Mouse (Mus musculus): Measurements from ENCODE around the gene Pno1. TPM values are rescaled to one million over a fixed set of nuclear protein-coding genes. Genes with fewer than 3 reads are reported as not detected.

Pno1 gene
- total RNA-seq, 4 experiments from 2014 or later = 24.4 to 29.7 (median 25.6) TPM

DNA sequence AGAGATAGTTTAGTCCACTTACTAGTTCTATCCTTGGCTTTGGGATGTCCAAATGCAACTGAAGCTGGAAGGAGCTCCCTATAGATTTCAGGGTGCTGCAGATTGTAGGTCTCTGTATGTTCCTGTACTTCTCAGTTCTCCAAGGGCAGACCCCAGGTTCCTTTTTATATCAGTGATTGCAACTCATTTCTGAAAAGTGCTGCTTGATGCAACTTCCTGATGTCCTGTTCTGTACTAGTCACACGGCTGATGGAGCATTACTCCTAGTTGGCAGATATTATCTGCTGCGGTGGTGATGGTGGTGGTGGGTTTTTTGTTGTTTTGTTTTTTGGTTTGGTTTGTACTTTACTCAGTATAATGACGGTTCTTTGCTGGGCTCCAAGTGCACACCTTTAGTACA, 30.6 kb downstream of the Pno1 start:
- no peak for DNase-seq (ENCODE audit: low spot score in 2 of 2)

DNA sequence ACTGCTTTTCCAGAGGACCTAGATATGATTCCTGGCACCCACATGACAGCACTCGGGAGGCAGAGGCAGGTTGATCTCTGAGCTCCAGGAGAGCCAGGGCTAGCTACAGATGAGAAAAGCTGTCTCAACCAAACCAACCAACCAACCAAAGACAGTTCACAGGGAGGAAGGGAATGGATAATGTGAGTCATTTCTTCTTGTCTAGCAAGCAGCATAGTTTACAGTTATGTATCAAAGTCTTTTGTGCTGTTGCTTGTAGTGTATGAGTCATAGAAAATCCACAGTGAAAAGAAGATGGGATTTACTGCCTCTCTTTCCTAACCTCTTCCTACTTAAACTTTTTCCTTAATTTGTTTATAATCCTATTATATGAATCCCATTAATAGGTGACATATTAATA, 34.7 kb downstream of the Pno1 start:
- DNase-seq (ENCODE audit: low spot score in 2 of 2) = no peak

DNA sequence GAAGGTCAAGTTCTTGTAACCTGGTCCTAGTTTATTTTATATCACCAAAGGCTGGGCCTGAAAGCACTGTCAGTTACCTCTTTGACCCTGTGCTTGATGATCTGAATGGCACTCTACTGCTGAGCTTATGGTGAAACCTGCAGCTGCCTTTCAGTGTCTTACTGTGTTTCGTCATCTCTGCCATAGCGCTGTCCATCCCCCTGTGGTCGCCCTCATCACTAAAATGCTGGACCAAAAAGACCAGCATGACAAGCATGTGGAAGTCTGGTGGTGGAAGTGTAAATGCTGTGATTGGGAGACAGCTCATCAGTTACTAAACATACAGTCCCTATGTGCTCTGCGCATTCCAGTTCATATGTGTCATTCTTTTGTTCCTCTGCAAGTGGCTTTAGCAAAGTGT, 39.1 kb downstream of the Pno1 start:
- no peak for DNase-seq (ENCODE audit: low spot score in 2 of 2)

DNA sequence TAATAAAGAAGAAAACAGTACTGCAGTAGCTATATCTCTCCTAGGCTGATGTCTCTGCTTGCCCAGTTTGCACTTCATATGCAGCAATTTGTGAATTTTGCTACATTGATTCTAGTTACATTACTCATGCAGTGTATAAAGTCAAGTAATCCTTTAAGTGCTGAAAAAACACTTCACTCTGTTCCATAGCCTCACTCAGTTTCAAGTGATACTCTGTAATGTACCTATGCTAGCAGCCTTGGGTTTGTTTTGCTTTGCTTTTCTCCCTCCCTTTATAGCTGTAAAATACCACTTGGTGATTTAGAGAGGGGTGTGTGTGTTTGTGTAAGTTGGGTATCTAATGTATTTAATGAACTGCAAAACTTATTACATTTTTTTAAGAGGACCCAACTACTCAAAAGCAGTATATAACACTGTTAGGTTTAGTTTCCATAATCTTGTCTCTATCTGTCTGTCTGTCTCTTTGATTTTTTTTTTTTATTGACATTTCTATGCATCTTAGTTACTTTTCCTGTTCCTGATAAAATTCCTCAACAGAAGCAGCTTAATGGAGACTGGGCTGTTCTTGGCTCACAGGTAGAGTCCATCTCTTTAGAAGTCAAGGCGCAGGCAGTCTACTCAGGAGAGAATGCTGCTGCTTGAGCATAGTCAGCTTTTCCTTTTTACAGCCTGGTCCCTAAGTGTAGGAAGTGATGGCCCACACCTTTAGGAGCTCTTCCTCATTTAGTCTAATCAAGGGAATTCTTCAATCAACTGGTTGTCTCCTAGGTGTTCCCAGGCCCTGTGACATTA, 40.2 kb downstream of the Pno1 start:
- no peak for DNase-seq (ENCODE audit: low spot score in 2 of 2)

DNA sequence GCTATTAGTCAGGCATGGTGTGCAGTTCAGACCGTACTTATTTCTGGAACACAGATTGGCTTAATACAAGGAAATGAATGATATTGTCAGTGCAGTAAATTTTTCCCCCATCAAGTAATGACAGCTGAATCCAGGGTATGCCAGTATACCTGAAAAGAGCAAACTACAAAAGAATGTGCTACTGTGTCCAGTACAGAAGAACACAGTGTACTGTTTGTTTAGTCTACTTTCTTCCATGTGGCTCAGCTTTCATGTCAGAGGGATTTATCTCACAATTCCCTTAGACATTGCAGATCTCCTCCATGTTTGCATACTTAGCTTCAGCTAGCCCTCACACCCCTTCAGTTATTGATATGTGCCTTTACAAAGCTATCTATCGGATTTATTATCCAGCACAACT, 42.1 kb downstream of the Pno1 start:
- DNase-seq (ENCODE audit: low spot score in 2 of 2) = no peak

DNA sequence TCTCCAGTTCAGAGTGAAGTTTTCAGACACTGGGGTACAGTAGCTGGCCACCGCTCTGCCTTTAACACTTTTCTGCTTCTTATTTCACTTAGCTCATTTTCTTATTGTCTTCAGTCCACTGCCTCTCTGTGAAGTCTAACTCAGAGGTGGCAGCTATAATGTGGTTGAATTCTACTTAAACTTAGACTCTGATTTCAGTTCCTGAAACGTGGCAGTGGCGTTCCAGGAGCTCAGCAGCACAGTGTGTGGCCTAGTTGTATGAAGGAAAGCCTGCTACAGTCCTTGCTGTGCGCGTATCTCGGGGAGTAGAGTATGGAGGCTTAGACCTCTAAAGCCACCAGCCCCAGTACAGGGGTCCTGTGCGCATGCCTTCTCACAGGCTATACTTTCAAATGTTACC, 44.7 kb downstream of the Pno1 start:
- no peak for DNase-seq (ENCODE audit: low spot score in 2 of 2)

DNA sequence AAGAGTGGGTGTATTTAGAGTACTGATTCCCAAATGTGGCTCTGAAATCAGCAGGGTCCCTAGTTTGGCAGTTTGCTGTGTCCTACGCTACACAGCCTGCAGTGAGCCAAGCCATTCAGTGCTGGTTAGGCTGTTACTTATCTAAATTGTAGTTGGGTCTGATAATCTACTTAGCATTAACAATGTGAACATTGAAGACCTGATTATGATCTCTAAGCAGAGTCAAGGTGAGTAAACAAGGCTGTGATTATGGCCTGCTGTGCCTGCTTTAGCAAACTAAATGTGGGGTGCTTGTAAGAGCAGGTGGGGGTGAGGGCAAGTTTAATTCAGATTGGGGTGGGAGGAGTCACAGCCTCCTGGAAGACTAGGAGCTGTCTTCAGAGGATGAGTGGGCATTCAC, 47.4 kb downstream of the Pno1 start:
- no peak for DNase-seq (ENCODE audit: low spot score in 2 of 2)

DNA sequence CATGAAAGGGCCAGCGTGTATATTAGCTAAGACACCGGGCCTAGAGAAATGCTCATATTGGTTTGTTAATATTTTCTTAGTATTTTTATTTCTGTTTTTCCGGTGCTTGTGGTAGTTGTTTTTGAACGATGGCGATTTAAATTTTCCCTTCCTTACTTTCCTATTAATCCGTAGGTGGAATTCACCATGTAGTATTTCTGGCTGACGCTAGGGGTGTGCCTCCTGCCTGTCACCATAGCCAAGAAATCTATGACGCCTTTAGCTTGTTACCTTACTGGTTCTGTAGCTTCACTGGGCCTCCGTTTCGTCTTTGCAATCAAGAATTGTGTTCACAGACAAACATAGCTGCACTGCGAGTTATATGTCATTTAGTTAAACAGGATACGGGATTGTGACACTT, 51.1 kb downstream of the Pno1 start:
- peak in 1 of 2 experiments; percentile 40 for DNase-seq (ENCODE audit: low spot score in 2 of 2)

DNA sequence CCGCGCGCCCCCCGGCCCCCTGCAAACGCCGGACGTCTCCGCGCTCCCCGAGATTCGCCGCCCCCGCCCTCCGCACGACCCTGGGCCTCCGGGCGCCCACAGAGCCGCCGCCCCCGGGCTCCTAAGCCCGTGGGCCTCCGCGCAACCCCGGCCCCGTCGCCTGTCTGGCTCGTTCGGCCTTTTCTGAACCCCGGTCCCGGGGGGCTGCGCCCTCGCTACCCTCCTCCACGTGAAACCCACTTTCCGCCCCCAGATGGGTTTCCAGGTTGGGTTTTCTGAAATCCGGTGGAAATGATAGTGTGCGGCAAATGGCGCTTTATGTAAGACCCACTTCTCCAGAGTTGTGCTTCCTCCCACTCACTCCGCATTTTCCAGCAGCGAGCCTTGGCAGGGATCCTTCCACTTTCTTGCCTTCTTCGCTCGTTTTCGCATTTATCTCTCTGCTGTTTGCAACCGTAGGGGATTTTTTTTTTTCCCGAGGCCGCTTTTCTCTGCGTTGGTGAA, 51.6 kb downstream of the Pno1 start:
- DNase-seq (ENCODE audit: low spot score in 2 of 2) = peak; percentile 62 to 70

DNA sequence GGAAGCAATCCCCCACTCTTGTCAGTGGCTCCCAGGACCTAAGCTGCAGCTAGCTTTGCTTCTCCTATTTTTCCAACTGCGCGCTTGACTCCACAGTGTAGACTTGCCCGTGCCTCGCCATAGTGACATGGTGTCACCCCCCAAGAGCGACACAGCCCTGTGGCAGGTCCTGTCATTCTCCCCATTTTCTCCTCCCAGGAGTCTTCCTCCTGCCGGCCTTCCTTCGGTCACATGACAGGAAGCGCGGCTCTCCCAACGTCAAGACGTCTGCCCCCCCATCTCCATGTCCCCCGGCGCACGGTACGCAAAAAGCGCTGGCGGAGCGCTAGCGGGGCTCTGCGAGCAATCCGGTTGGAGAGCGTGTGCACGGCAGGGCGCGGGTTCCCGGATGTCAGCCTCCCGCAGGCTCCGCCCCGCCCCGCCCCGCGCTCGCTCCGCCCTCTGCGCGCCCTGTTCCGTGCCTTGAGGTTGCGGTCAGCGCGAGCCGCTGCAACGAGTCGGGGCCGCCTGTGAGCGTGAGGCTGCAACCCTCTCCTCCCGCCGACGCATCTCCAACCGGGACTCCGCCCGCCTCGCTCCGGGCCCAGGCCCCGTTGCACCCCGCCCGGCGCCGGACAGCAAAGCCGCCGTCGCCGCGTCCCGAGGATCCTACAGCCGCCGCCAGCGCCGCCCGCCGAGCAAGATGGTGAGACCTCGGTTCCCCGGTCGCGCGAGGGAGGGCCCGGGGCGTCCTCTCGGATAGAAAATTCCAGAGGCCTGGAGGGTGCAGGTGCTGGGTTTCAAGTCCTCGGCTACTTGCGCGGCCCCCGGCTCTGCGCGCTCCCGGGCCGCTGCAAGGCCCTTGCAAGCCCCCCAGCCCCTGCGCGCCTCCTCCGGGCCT, 52.3 kb downstream of the Pno1 start, which contains the start of gene Ppp3r1:
TSS of gene Ppp3r1 (plus strand) at position 406 of the 880 bp plus-strand sequence.
- peak; percentile 88 to 96 for DNase-seq (ENCODE audit: low spot score in 2 of 2)

Other genes starting within 250 kb of the Pno1 start
- gene Cnrip1, start 160.0 kb downstream of the Pno1 start, total RNA-seq (2022) = 10 to 100 TPM; 78.9 to 89.0 (median 83.4) TPM
- 10 to 100 TPM in 3 of 4 experiments, 1 to 10 TPM in 1; 8.1 to 26.6 (median 17.0) TPM for gene Plek, start 159.2 kb downstream of the Pno1 start, total RNA-seq (2022)
- gene Ppp3r1, start 52.3 kb downstream of the Pno1 start, total RNA-seq (2022) = 100 to 1,000 TPM; 620 to 756 (median 686) TPM
- gene Wdr92, start 29.5 kb downstream of the Pno1 start, total RNA-seq (2022) = 10 to 100 TPM in 1 of 4 experiments, 1 to 10 TPM in 3; 7.3 to 10.4 (median 9.1) TPM
- 10 to 100 TPM; 43.4 to 52.8 (median 47.9) TPM for gene C1d, start 46.0 kb upstream of the Pno1 start, total RNA-seq (2022)

Data from left cerebral cortex, adult 8-10 months (tissue).